Mouse (Mus musculus): ENCODE measurements around the gene Coa4. TPM values are rescaled to one million over a fixed set of nuclear protein-coding genes. Genes with fewer than 3 reads are reported as not detected.

Gene Coa4
- polyA plus RNA-seq, 1 experiment from 2014 or later, result 17.8 TPM

- peaks cover 2% of the 10 kb centered on the region; the same call in 1 of the 2 replicates for H3K27me3 ChIP-seq
- no peaks in the 10 kb centered on the region for H3K36me3 ChIP-seq
- H3K9me3 ChIP-seq, result no peaks in the 10 kb centered on the region
- no peaks in the 10 kb centered on the region for H3K4me1 ChIP-seq
- H3K27ac ChIP-seq (replicated peaks), result no peak overlapping the region
- WGBS, result 79% methylated on average over 3 of the region's 3 CpGs
- no peak for ATAC-seq (ENCODE audit: low FRiP score, low read depth)
- H3K9ac ChIP-seq (replicated peaks), result no peak overlapping the region
- H3K4me3 ChIP-seq, result no peak overlapping the region
- no peak overlapping the region for H3K4me2 ChIP-seq (replicated peaks)
Measured at GRCm38 (mm10) chr7:100508670-100509069, 28.2 kb upstream of the Coa4 start.

- Histone ChIP-seq H3K27ac (replicated peaks) (no peak overlapping the region), H3K4me3 (no peak overlapping the region), H3K9ac (replicated peaks) (no peak overlapping the region), H3K36me3 (no peaks in the 10 kb centered on the region), H3K4me2 (replicated peaks) (no peak overlapping the region), H3K4me1 (no peaks in the 10 kb centered on the region), H3K9me3 (no peaks in the 10 kb centered on the region), H3K27me3 (peaks cover 2% of the 10 kb centered on the region; the same call in 1 of the 2 replicates)
- no peak for ATAC-seq (ENCODE audit: low FRiP score, low read depth)
- WGBS, result 89% methylated on average over 8 of the region's 8 CpGs
Measured at GRCm38 (mm10) chr7:100511602-100512001, 25.3 kb upstream of the Coa4 start.

GRCm38 (mm10) chr7:100514573-100514972 is 22.3 kb upstream of the Coa4 start, which contains the start of gene Dnajb13:
TSS of gene Dnajb13 (minus strand) at chr7:100514960.
- 51% methylated on average over 11 of the region's 11 CpGs for WGBS
- no peak for ATAC-seq (ENCODE audit: low FRiP score, low read depth)
- H3K4me2 ChIP-seq (replicated peaks), result no peak within 1 kb of the TSS
- H3K4me3 ChIP-seq, result no peak within 1 kb of the TSS
- no peaks in the 10 kb centered on the region; the same call in 1 of the 2 replicates for H3K27me3 ChIP-seq
- H3K4me1 ChIP-seq, result no peaks in the 10 kb centered on the region
- H3K36me3 ChIP-seq, result no peaks in the 10 kb centered on the region
- H3K27ac ChIP-seq (replicated peaks), result no peak within 1 kb of the TSS
- H3K9ac ChIP-seq (replicated peaks), result no peak within 1 kb of the TSS
- H3K9me3 ChIP-seq, result no peaks in the 10 kb centered on the region

- H3K4me1 ChIP-seq, result no peaks in the 10 kb centered on the region
- no peak overlapping the region for H3K9ac ChIP-seq (replicated peaks)
- H3K9me3 ChIP-seq, result no peaks in the 10 kb centered on the region
- no peak overlapping the region for H3K4me3 ChIP-seq
- 70% methylated on average over 7 of the region's 7 CpGs for WGBS
- no peak for ATAC-seq (ENCODE audit: low FRiP score, low read depth)
- no peak overlapping the region for H3K4me2 ChIP-seq (replicated peaks)
- no peaks in the 10 kb centered on the region for H3K27me3 ChIP-seq
- H3K36me3 ChIP-seq, result no peaks in the 10 kb centered on the region
- no peak overlapping the region for H3K27ac ChIP-seq (replicated peaks)
Measured at GRCm38 (mm10) chr7:100520204-100520603, 16.7 kb upstream of the Coa4 start.

GRCm38 (mm10) chr7:100520663-100521285 is 16.1 kb upstream of the Coa4 start:
- WGBS, result 22% methylated on average over 10 of the region's 10 CpGs
- 0 out of 2 replicates have a peak, but pooled peaks have one; percentile 47 for ATAC-seq (ENCODE audit: low FRiP score, low read depth)
- Histone ChIP-seq H3K9me3 (no peaks in the 10 kb centered on the region), H3K9ac (replicated peaks) (no peak overlapping the region), H3K36me3 (no peaks in the 10 kb centered on the region), H3K4me3 (no peak overlapping the region), H3K4me2 (replicated peaks) (no peak overlapping the region), H3K4me1 (no peaks in the 10 kb centered on the region), H3K27me3 (no peaks in the 10 kb centered on the region), H3K27ac (replicated peaks) (no peak overlapping the region)

- Histone ChIP-seq H3K4me2 (replicated peaks) (no peak overlapping the region), H3K4me3 (no peak overlapping the region), H3K27ac (replicated peaks) (no peak overlapping the region), H3K4me1 (no peaks in the 10 kb centered on the region), H3K27me3 (no peaks in the 10 kb centered on the region), H3K9ac (replicated peaks) (no peak overlapping the region), H3K9me3 (no peaks in the 10 kb centered on the region), H3K36me3 (no peaks in the 10 kb centered on the region)
- no peak for ATAC-seq (ENCODE audit: low FRiP score, low read depth)
- 69% methylated on average over 3 of the region's 3 CpGs for WGBS
Measured at GRCm38 (mm10) chr7:100522222-100522621, 14.6 kb upstream of the Coa4 start.

GRCm38 (mm10) chr7:100524669-100525068 is 12.2 kb upstream of the Coa4 start:
- no peak for ATAC-seq (ENCODE audit: low FRiP score, low read depth)
- Histone ChIP-seq H3K4me1 (no peaks in the 10 kb centered on the region), H3K36me3 (no peaks in the 10 kb centered on the region), H3K9me3 (no peaks in the 10 kb centered on the region), H3K4me2 (replicated peaks) (no peak overlapping the region), H3K9ac (replicated peaks) (no peak overlapping the region), H3K4me3 (no peak overlapping the region), H3K27ac (replicated peaks) (no peak overlapping the region), H3K27me3 (no peaks in the 10 kb centered on the region)
- WGBS, result 78% methylated on average over 8 of the region's 8 CpGs

GRCm38 (mm10) chr7:100530766-100531165 is 6.1 kb upstream of the Coa4 start:
- Histone ChIP-seq H3K4me2 (replicated peaks) (no peak overlapping the region), H3K27me3 (no peaks in the 10 kb centered on the region), H3K27ac (replicated peaks) (no peak overlapping the region), H3K4me3 (no peak overlapping the region), H3K36me3 (no peaks in the 10 kb centered on the region), H3K9me3 (no peaks in the 10 kb centered on the region), H3K4me1 (no peaks in the 10 kb centered on the region), H3K9ac (replicated peaks) (no peak overlapping the region)
- WGBS, result 88% methylated on average over 5 of the region's 5 CpGs
- no peak for ATAC-seq (ENCODE audit: low FRiP score, low read depth)

GRCm38 (mm10) chr7:100533503-100533902 is 3.4 kb upstream of the Coa4 start:
- Histone ChIP-seq H3K27me3 (no peaks in the 10 kb centered on the region), H3K4me3 (no peak overlapping the region), H3K4me2 (replicated peaks) (no peak overlapping the region), H3K9me3 (no peaks in the 10 kb centered on the region), H3K4me1 (peaks cover 12% of the 10 kb centered on the region), H3K36me3 (no peaks in the 10 kb centered on the region), H3K9ac (replicated peaks) (no peak overlapping the region), H3K27ac (replicated peaks) (no peak overlapping the region)
- ATAC-seq (ENCODE audit: low FRiP score, low read depth), result no peak
- WGBS, result 71% methylated on average over 2 of the region's 2 CpGs

GRCm38 (mm10) chr7:100534216-100534615 is 2.7 kb upstream of the Coa4 start:
- Histone ChIP-seq H3K27me3 (no peaks in the 10 kb centered on the region), H3K9me3 (no peaks in the 10 kb centered on the region), H3K4me1 (peaks cover 12% of the 10 kb centered on the region), H3K4me3 (no peak overlapping the region), H3K9ac (replicated peaks) (no peak overlapping the region), H3K36me3 (peaks cover 6% of the 10 kb centered on the region), H3K4me2 (replicated peaks) (no peak overlapping the region), H3K27ac (replicated peaks) (no peak overlapping the region)
- 88% methylated on average over 3 of the region's 3 CpGs for WGBS
- no peak for ATAC-seq (ENCODE audit: low FRiP score, low read depth)

GRCm38 (mm10) chr7:100535831-100536230 is 1.0 kb upstream of the Coa4 start:
- ATAC-seq (ENCODE audit: low FRiP score, low read depth), result no peak
- H3K4me2 ChIP-seq (replicated peaks), result peak overlapping the region; percentile 62
- peaks cover 22% of the 10 kb centered on the region for H3K36me3 ChIP-seq
- H3K27me3 ChIP-seq, result no peaks in the 10 kb centered on the region
- H3K4me3 ChIP-seq, result 0 out of 2 replicates have a peak overlapping the region, but pooled peaks have one; percentile 68
- no peak overlapping the region for H3K27ac ChIP-seq (replicated peaks)
- peaks cover 12% of the 10 kb centered on the region for H3K4me1 ChIP-seq
- WGBS, result 88% methylated on average over 2 of the region's 2 CpGs
- H3K9me3 ChIP-seq, result no peaks in the 10 kb centered on the region
- no peak overlapping the region for H3K9ac ChIP-seq (replicated peaks)

- Histone ChIP-seq H3K4me2 (replicated peaks) (peak overlapping the region; percentile 62), H3K27ac (replicated peaks) (peak overlapping the region; percentile 76; the same call in 1 of the 2 replicates), H3K9ac (replicated peaks) (peak overlapping the region; percentile 74), H3K36me3 (peaks cover 22% of the 10 kb centered on the region), H3K4me1 (peaks cover 12% of the 10 kb centered on the region), H3K9me3 (no peaks in the 10 kb centered on the region), H3K4me3 (peak overlapping the region; percentile 68), H3K27me3 (no peaks in the 10 kb centered on the region)
- 41% methylated on average over 7 of the region's 7 CpGs for WGBS
- ATAC-seq (ENCODE audit: low FRiP score, low read depth), result no peak
Measured at GRCm38 (mm10) chr7:100537519-100537902, 640 bp downstream of the Coa4 start.

- Histone ChIP-seq H3K9me3 (no peaks in the 10 kb centered on the region), H3K36me3 (peaks cover 22% of the 10 kb centered on the region), H3K9ac (replicated peaks) (no peak overlapping the region), H3K4me2 (replicated peaks) (no peak overlapping the region), H3K27me3 (no peaks in the 10 kb centered on the region), H3K4me1 (peaks cover 12% of the 10 kb centered on the region), H3K4me3 (no peak overlapping the region), H3K27ac (replicated peaks) (no peak overlapping the region)
- ATAC-seq (ENCODE audit: low FRiP score, low read depth), result no peak
- whole genome bisulfite sequencing, result 97% methylated on average over 9 of the region's 9 CpGs
Measured at GRCm38 (mm10) chr7:100539516-100539915, 2.6 kb downstream of the Coa4 start.
